ENCODE assay signal across 20 mouse cellular contexts in the genomic region with DNA sequence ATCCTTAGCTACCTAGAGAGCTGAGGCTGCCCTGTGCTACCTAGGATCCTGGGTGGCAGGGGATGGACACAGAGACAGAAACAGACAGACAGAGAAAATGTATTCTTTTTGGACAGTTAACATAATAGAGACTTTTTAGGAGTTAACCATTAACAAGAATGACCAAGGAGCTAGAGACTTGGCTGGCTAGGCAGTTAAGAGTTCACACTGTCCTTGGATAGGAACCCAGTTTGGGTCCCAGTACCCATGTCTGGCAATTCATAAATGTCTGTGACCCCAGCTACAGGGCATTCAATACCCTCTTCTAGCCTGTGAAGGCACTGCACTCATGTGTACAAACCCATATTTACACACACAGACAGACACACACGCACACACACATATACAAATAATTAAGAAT.
"Had no signal": no experiment of that assay in that cellular context is flagged by ENCODE, and none has a peak within 500 bp of the region (broad histone marks: within the 10 kb centered on the region; RNA-seq: fewer than 3 reads in every experiment).

No protein-coding gene starts in this region.

- H3K36me3 ChIP-seq: limb, embryonic 10.5 days; limb, embryonic 13.5 days; midbrain, embryonic 12.5 days; midbrain, embryonic 15.5 days; neural tube, embryonic 13.5 days had no signal

- H3K9me3 ChIP-seq: limb, embryonic 10.5 days; limb, embryonic 13.5 days; midbrain, embryonic 12.5 days; midbrain, embryonic 15.5 days; neural tube, embryonic 13.5 days had no signal

- DNase-seq: layer of hippocampus, adult 9-11 months; liver, postnatal 0 days; lung, embryonic 14.5 days; thymus, adult 2 months; thymus, postnatal 14 days; thymus, postnatal 4 days had no signal

- H3K4me2 ChIP-seq: limb, embryonic 13.5 days; liver, embryonic 11.5 days; lung, embryonic 14.5 days; midbrain, embryonic 12.5 days; midbrain, embryonic 15.5 days; neural tube, embryonic 13.5 days had no signal

- H3K27ac ChIP-seq: hindbrain, postnatal 0 days; layer of hippocampus, adult 2 months; limb, embryonic 10.5 days; limb, embryonic 13.5 days; liver, embryonic 14.5 days; macrophage; midbrain, embryonic 12.5 days; midbrain, embryonic 15.5 days; neural tube, embryonic 13.5 days; stomach, postnatal 0 days had no signal

- H3K9ac ChIP-seq: limb, embryonic 13.5 days; liver, embryonic 14.5 days; liver, postnatal 0 days; lung, embryonic 14.5 days; midbrain, embryonic 12.5 days; midbrain, embryonic 15.5 days; neural tube, embryonic 13.5 days had no signal

- H3K27me3 ChIP-seq: limb, embryonic 13.5 days; midbrain, embryonic 12.5 days; midbrain, embryonic 15.5 days; neural tube, embryonic 13.5 days had no signal

- H3K4me3 ChIP-seq: layer of hippocampus, adult 2 months; limb, embryonic 10.5 days; limb, embryonic 13.5 days; midbrain, embryonic 12.5 days; midbrain, embryonic 15.5 days; neural tube, embryonic 13.5 days had no signal

- ATAC-seq: hindbrain, postnatal 0 days; inflammation-experienced regulatory T-cells, adult 6 months; intestine, embryonic 16.5 days; liver, postnatal 0 days; lung, postnatal 0 days; midbrain, embryonic 15.5 days had no signal
